Mouse (Mus musculus): ENCODE measurements around the gene Efhd1.

The Efhd1 gene

DNA sequence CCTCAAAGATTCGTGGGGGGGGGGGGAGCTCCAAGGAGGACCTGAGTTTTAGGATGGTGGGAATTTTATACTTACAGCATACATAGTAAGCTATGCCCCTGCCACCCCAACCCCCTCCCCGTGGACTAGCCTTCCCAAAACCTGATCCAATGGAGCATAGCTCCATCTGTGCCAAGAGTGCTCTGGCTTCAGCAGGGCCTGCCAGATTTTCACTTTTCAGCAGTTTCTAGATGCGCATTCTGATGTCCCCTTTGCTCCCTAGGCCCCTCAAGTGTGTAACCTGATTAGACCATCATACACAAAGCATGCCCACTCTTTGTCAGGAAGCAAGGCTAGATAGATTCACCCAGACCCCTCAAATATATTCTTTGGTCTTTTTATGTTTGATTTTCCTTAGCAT lies 6.0 kb downstream of the Efhd1 start:
- no peak for DNase-seq (ENCODE audit: low read depth)

DNA sequence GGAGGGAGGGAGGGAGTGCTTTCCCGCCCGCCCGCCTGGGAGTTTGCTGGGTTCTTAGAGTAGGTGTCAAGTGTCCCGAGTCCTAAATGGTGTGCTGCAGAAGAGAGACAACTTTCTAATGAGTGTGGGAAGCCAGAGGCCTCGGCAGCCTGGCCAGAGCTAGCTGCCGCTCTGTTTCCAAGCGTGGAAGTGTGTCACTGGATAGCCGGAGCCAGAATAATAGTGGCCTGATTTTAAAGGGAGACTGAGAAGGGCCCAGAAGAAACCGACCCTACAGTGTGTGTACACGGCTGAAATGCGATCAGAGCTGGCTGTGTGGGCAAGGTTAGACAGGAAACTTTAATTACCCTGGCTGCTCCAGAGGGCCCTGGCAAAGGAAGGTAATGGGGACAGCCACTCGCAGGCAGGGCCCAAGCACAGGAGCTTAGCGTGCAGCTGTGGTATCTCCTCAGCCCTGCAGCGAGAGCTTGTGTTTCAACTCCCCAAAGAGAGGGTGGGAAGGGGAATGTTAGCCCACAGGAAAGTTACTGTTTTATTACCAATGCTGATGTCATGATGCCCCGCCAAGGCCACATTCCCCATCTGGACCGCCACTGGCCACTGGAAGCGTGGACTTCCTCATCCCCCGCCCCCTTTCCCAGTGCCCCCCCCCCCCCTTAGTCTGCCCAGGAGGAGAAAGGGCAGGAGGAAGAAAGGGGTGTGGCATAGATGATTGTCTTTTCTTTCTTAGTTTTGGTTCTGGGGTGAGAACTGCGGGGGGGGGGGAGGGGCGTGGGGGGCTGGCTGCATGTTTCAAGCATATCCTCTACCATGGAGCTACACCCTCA lies 6.7 kb downstream of the Efhd1 start:
- no peak for DNase-seq (ENCODE audit: low read depth)

DNA sequence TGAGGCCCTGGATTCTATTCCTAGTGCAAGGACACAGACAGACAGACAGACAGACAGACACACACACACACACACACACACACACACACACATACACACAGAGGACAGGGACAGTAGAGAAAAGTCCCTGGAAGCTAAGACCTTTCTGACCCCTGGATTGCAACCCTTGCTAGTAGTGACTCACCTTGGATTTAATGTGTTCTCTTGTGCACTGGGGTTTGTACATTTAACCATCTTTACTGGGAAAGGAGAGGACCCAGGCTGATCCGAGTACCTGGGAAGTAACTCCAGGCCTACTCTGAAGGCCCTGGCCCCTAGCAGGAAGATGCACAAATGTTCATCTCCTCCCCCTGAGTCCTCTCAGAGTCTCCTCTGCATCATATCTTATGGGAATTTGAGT lies 7.4 kb downstream of the Efhd1 start:
- no peak for DNase-seq (ENCODE audit: low read depth)

DNA sequence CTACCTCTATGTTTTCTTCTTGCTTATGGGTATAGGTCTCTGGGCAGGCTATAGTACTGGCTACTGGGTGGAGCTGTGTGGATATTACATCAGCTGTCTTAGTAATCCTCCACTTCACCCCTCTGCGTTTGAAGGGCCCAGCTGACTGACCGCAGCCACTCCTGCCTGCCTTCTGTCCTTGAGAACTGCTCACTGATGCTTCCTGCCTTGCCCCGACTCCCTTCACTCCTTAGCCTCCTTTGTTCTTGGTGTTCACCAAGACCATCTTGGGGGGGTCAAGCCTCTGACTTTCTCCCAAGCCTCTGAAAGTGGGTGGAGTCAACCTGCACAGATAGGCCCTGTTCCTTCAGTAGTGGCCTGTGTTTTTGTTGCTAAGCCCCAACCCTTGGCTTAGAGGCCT lies 8.3 kb downstream of the Efhd1 start:
- peak; percentile 29 for DNase-seq (ENCODE audit: low read depth)

DNA sequence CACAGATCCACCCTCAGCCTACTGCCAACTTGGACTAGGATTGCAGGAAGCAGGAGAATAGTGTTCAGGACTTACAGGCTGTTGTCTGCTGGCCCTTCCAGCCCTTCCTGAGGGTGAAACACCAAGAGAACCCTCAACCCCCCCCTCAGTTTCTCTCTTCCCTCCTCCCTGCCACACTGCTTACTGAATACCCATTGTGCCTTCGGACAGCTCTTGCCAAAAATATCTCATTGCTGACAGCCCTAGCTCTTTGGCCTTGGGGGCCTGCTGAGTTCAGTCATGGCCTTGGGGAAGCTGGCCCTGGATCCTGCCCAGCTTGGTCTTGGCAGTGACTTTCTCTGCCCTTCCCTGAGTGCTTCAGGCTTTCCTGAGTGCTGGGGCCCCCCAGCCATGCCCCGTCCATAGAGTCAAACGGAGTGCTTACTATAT lies 9.4 kb downstream of the Efhd1 start:
- peak; percentile 73 for DNase-seq (ENCODE audit: low read depth)

DNA sequence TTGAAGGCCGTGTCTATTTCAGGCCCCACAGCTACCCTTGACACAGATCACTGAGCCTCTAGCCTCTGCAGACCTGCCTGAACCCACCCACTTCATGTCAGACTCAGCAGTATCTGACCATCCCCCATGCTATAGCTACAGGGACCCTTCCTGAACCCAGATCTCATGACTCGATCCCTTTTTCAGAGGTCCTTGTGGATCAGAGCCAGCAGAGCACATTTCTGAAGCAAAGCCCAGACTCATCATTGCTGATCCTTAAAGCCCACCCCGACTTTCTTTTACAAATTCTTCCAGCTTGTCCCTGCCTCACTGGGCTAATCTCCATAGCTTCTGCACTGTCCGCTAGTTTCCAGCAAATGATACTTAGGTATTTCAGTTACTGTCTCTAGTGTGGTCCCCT lies 10.0 kb downstream of the Efhd1 start:
- peak; percentile 20 for DNase-seq (ENCODE audit: low read depth)

DNA sequence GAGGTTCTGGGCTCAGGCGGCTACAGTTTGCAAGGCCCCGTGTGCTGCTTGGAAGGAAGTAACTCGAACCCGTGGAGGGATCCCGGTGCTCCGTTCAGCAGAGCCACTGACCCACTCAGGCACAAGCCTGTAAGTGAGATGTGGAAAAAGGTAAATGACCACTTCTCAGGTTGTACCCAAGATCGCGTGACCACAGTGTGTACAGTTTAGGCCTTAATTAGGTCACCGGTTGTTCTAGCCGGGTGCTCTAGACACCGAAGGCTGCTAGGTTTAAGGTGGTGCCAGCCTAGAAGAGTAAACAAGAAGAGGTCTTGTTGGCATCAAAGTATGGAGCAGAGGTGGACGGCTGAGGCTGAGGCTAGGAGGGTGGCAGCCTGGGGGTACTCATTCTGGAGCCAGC lies 11.0 kb downstream of the Efhd1 start:
- DNase-seq (ENCODE audit: low read depth) = no peak

DNA sequence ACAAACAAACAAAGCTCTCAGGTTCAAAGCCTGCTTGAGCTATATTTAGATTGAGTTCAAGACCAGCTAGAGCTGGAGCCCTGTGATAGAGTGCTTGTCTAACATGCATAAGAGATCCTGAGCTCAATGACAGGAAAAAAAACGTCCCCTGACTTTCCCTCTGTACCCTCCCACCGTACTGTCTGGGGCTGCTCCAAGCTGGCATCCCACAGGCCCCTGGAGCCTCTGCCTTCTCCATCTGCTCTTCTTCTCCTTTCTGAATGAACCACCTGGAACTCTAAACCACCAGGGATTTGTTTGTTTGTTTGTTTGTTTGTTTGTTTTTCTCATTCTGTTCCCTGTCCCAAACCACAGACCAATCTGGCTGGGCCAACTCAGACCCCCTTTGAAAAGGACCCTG lies 11.9 kb downstream of the Efhd1 start:
- no peak for DNase-seq (ENCODE audit: low read depth)

DNA sequence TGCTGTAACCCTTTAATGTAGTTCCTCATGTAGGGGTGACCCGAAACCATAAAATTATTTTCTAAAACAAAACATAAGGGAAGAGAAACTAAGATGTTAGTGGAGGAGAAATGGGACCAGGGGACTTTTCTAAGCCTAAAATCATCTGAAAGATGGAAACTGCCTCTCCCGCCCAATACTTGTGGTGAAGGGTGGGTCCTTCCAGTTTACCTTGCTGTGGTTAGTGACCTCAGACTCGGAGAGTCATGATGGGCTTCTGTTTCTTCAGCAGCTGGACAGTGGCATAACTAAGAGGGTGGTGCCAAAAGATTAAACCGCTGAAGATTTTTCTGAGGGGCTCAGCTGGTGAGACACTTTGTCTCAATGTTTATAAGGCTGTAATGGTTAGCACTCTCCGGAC lies 16.1 kb downstream of the Efhd1 start:
- DNase-seq (ENCODE audit: low read depth) = no peak

DNA sequence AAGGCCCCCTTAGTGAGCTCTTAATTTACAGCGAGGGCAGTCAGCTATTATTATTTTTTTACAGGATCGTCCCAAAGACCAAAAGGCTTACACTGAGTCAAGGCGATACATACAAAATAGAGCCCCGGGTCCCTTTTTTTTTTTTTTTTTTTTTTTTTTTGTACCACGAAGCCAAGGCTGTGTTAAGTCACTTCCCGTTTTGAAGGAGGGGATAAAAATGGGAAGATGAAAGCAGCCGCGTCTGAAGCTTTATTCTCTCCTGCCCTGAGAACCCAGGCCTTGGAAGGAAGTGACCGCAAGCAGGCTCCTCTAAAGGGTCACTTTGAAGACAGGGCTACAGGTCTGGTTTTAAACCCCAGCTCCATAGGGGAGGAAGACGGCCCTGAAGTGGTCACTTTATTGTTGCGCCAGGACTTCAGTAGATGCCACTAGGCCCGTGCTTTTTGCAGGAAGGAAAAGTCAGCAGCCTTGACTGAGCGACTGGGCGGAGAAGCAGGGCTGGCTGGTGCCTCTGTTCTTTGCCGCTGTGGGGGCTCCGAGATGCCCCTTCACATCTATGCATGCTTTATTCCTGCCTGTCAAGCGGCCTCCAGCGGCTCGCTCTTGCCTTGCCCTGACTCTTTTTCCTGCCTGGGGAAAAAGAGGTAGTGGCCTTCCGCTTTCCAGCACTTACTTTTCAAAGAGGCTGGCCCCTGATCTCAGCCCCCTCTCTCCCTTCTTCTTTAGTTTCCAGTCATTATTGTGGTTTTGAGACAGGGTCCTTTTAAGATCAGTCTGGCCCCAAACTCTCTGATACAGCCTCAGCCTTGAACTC lies 17.6 kb downstream of the Efhd1 start:
- no peak for DNase-seq (ENCODE audit: low read depth)

DNA sequence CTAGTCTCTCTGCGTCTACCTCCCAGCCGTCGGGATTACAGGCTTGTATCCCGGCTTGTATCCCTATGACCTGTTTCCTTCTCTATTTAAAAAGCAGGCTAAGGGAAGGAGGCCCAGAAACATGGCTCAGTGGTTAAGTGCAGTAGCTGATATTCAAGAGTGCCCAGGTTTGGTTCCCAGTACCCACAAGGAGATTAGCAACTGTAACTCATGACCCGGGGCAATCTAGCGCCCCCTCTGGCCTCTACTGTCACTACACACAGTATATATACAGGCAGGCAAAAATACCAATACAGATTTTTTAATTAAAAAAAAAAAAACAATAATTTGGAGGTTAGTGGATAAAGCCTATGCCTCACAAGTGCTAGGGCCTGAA lies 18.2 kb downstream of the Efhd1 start:
- DNase-seq (ENCODE audit: low read depth) = no peak

DNA sequence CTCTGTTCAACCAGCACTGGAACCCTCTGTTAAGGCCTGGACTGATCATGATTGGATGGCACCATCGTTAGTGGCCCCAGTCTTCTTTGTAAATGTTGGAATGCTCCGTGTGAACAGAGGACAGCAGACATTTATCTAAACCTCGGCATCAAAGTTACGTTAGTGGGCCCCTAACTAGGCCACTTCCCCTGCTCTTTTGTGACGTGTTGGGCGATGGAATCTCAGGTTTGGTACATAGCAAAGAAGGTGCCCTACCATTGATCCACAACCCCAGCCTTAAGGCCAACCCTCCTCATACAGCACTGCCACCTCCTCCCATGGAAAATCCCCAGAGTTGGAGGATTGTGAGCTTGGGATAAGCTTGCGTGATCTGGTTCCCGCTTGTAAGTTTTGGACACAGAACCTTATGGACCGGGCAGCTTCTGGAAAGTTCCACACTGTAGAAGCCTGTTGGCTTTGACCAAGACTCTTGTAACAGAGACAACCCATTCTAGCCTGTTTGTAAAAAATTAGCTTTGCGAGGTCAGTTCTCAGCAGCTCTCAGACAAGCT lies 19.3 kb downstream of the Efhd1 start:
- no peak for DNase-seq (ENCODE audit: low read depth)

DNA sequence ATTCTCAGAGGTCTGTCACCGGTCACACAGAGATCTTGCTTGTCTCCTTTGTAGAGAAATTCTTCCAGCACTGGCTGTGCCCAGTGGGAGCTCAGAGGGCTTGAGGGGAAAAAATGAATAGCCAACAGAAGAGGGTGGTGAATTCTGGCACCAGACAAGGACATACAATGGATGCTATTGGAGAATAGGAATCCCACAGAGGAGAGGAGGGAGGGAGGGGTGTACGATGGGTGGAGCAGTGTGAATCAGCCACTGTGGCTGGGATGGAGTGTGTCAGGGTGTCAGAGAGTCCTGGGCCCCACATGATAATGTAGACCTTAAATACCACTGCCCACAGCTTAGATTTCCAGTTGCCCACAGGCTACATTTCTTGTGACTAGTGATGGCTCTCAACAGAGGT lies 22.9 kb downstream of the Efhd1 start:
- DNase-seq (ENCODE audit: low read depth) = no peak

DNA sequence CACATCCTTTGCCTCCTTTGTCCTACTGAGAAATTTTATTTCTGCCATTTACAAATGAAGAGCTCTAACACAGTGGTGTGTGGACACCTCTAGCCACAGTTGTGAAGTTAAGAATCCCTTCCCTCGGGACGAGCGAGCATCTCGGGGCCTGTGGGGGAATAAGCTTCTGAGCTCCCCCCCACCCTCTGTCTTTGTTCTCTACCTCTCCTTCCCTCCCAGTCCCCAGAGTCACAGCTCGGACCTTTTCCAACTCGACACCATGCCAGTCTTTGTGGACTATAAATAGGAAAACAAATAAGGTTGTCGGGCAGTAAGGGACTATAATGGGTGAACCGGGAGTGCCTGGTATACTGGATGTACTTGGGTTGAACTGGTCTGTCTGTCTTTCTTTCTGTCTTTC lies 27.3 kb downstream of the Efhd1 start:
- no peak for DNase-seq (ENCODE audit: low read depth)

DNA sequence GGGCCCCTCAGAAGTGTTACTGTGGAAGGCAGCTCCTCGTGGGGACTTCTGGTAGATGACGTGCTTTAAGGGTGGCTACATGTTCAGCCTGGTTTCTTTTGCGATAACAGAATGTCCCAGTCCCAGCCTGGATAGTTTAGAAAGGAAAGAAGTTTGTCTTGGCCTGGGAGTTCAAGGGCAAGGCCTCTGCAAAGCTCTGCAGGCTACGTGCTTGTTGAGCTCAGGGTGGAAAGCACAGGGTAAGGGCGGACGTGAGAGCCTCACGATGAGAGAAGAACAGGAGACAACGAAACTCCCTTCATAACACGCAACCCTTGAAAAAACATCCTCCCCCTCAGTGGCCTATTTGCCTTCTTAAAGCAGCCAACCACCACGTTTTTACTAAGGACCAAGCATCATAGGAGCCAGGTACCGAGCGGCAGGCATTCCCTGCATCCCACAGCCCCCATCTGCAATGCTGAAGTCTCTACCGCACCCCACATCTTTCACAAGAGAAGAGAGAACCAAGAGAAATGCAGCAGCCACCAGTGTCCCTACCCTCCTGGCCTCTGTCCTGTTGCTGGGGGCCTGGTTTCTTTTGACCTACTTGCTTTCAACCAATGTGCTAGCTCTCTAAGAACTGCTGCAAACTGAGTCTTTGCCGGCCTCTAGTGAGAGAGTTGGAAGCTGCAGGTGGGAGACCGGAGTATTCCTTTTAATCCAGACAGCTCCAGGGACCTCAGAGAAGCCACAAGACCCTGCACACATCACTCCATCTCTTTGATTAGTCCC lies 28.4 kb downstream of the Efhd1 start:
- DNase-seq (ENCODE audit: low read depth) = peak; percentile 63

DNA sequence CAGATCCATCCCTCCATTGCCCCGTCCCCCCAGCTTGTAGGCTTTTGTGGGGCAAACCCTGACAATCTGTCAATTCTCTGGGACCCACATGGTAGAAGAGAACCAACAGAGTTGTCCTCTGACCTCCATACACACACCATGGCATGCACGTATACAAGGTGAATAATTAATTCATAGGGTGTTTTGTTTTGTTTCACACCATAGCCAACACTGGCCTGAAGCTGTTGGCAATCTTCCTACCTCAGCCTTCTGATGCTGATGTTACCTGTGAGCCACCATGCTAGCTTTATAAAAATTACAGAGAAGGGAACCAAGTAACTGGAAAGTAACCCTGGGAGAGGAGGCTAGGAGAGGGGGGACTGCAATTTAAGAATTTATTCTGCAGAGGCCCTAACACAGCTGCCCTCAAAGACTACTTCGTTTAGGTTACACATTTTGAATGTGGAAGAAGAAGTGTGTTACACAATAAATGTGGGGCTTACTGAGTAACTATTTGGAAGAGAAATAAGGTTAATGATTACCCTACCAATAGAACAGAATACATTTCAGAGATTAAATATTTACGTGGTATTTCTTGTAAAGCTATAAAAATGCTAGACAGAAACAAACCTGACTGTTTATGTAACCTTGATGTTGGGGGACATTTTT lies 30.0 kb downstream of the Efhd1 start:
- DNase-seq (ENCODE audit: low read depth) = no peak

DNA sequence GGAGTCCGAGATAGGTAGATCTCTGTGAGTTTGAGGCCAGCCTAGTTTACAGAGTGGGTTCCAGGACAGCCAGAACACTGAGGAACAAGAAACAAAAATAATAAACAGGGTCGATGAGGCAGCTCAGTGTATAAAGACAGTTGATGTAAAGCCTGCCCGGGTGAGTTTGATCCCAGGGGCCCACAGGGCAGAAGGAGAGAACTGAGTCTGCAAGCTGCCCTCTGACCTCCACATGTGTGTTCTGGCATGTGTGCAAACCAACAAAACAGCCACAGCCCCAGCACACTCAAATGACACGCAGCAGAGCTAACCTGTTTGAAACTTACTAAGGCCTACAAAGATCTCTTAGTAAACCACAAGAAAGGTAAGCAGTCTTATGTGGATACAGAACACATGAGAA lies 30.8 kb downstream of the Efhd1 start:
- no peak for DNase-seq (ENCODE audit: low read depth)

DNA sequence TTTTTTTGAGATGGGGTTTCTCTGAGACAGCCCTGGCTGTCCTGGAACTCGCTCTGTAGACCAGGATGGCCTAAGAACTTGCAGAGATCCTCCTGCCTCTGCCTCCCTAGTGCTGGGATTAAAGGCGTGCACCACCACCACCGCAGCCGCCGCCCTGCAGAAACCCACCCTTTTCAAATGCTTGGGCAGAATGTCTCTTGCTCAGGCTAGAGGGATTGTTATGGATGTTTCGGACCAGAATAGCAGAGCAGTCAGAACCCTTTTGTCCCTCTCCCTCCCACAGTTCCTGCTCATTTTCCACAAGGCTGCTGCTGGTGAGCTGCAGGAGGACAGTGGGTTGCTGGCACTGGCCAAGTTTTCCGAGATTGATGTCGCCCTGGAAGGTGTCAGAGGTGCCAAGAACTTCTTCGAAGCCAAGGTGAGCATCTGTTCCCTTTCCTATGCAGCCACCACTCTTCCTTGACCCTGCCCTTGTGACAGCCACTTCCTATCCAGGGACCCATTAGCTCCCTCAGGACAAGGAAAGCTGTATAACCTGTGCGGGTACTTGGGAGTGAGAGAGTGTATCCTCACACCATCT lies 33.3 kb downstream of the Efhd1 start:
- no peak for DNase-seq (ENCODE audit: low read depth)

DNA sequence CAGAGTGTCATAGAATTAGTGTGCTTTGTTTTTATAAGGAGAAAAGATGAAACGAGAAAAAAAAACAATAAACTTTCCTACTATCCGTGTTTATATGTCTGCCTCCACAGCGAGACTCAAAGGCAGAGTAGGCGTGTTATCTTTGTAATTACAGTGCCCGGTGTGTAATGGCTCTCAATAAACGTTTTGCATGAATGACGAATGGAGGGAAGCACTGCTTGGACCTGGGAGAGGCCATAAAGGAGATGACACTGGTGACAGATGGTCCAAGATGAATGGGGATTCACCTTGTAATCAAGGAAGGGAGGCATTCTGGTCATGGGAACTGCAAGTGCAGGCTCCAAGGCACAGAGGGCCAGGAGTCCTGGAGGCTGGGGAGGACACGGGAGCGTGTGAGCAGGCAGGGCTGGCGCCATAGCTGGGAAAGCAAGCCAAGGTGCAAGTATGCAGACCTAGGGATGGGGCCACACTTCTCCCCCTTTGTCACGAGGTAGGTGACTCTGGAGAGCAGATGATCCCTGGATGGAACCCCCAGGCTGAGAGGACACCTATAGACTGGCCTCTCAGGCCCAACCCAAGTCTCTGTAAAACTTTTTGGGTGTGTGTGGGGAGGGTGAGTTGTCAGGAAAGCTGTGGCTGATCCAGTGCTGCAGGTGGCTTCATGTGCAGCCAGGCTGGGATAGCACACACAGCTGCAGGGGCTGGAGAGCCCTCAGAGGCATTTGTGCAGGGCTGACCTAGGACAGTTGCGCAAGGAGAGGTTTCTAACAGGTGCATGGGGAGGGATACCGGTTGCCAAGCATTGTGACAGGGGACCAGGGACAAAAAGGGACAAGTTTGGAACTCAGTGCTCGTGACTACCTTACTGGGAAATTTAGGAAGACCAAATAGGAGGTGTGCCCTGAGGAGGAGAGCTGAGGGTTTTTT lies 36.5 kb downstream of the Efhd1 start:
- no peak for DNase-seq (ENCODE audit: low read depth)

DNA sequence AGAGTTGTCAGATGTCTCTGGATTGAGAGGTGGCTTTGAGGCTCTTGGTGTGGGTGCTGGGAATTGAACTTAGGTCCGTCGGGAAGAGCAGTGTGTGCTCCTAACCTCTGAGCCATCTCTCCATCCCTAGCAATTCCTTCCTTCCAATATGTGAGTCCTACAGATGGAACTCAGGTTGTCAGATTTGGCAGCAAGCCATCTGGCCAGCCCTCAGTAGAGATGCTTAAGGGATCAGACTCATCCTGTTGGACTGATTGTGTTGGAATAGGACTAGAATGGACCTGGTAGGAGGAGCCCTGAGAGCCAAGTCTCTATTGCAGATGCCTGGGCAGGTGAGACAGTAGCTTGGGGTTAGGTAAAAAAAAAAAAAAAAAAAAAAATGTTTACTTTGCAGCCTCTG lies 37.8 kb downstream of the Efhd1 start:
- peak; percentile 19 for DNase-seq (ENCODE audit: low read depth)

Data from NIH3T3 (cell line).